Mouse (Mus musculus) hindbrain, embryonic 11.5 days (tissue): Measurements from ENCODE around the gene Fam90a1b. TPM values are rescaled to one million over a fixed set of nuclear protein-coding genes. Genes with fewer than 3 reads are reported as not detected.
"Not testable (repeated sequence)": the region's sequence is repeated elsewhere in the genome, so short reads cannot be mapped to it uniquely, and the experiment has no call there.

Source experiments
- ATAC-seq: fragments of 200-750 bp; cut with Nextera tagmentation; 2 replicates; pipeline ENCODE4 v1.8.0; 2017; ENCODE audit warnings: mild to moderate bottlenecking, moderate TSS enrichment, moderate library complexity; ENCODE audit not compliant: low FRiP score
- DNase-seq: peaks from one replicate; pipeline ENCODE4 v3.0.0-alpha.2; 2015; ENCODE audit warnings: low spot score
- H3K27ac ChIP-seq: fragments of 300-500 bp; sonication (generic); 2 replicates; pipeline ENCODE4 v1.5.1; 2014; ENCODE audit warnings: mild to moderate bottlenecking, low read depth, low read length
- H3K27me3 ChIP-seq: fragments of 300-500 bp; sonication (generic); 2 replicates; pipeline ENCODE4 v1.6.1; 2014; ENCODE audit warnings: mild to moderate bottlenecking, low read length, moderate library complexity, mixed read lengths; ENCODE audit not compliant: control insufficient read depth, insufficient read depth
- H3K36me3 ChIP-seq: fragments of 300-500 bp; sonication (generic); 2 replicates; pipeline ENCODE4 v1.6.1; 2014; ENCODE audit warnings: mild to moderate bottlenecking, low read length, moderate library complexity, mixed read lengths; ENCODE audit not compliant: control insufficient read depth, insufficient read depth
- H3K4me1 ChIP-seq: fragments of 300-500 bp; sonication (generic); replicated peaks from 2 replicates; pipeline ENCODE4 v1.6.1; 2014; ENCODE audit warnings: low read length, mixed read lengths; ENCODE audit not compliant: control insufficient read depth, insufficient read depth
- H3K4me2 ChIP-seq: fragments of 300-500 bp; sonication (generic); replicated peaks from 2 replicates; pipeline ENCODE4 v1.6.1; 2014; ENCODE audit warnings: mild to moderate bottlenecking, low read depth, low read length
- H3K4me3 ChIP-seq: fragments of 300-500 bp; sonication (generic); 2 replicates; pipeline ENCODE4 v1.5.1; 2014; ENCODE audit warnings: low read depth, low read length
- H3K9ac ChIP-seq: fragments of 300-500 bp; sonication (generic); 2 replicates; pipeline ENCODE4 v1.6.1; 2014; ENCODE audit warnings: low read depth, low read length
- H3K9me3 ChIP-seq: fragments of 300-500 bp; sonication (generic); 2 replicates; pipeline ENCODE4 v1.6.1; 2016; ENCODE audit warnings: low read length; ENCODE audit not compliant: control insufficient read depth
- WGBS: fragments of 180-500 bp; shearing (Covaris S2); extraction: QIAGEN DNeasy Blood & Tissue Kit; methylation state at CpG from one replicate; pipeline ENCODE4 v1.1.7; 2014; 5-methylcytosine and 5-hydroxymethylcytosine counted together
- polyA plus RNA-seq: library from polyadenylated mRNA; unstranded; fragments of >200 nt; fragmentation: Nextera tagmentation; extraction: Ambion mirVana; gene quantifications from 2 replicates; pipeline ENCODE4 v1.2.1, GENCODE M21; 2014

Gene Fam90a1b
- 0.25 TPM in 1 of 2 replicates, not detected in the other for polyA plus RNA-seq

DNA sequence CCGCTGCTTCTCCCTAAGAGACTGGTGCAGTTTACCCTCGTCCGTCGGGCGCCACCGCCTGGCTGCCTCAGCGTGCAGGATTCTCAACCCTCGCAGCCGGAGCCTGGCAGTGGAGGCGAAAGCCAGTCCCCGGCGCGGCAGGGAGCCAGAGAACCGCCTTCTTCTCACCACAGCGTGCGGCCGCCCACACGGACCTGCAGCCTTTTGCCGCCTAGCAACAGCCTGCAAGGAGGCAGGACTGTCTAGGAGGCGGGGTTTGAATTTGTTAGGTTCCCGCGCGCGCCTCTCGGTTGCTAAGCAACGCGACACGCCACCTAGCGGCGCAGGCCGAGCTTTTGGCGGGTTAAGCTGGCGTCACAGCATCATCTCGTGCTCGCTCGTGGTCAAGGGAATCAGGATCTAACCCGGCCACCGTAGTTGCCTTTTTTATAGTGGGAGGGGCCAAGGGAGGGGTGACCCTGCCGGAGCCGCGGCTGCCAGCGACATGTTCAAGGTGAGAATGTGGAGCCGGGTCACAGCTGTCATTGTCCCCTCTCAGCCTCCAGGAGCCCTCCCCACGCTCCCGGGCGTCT, at the start of gene Fam90a1b, which contains the start of gene Apoo:
Gene Fam90a1b, minus strand, starts transcription at position 108 of the 572 bp plus-strand sequence.
Gene Apoo, plus strand, starts transcription at position 448 of the 572 bp plus-strand sequence.
- peak; percentile 95 for DNase-seq
- WGBS: 17% methylated on average over 46 of the region's 46 CpGs
- peak; percentile 99 for ATAC-seq
- H3K9ac ChIP-seq: peak within 1 kb of the TSS; percentile 52; the same call in 1 of the 2 replicates
- peak within 1 kb of the TSS; percentile 46 for H3K4me3 ChIP-seq
- peak within 1 kb of the TSS; percentile 34 for H3K4me2 ChIP-seq
- H3K27ac ChIP-seq: peak within 1 kb of the TSS; percentile 27; the same call in 1 of the 2 replicates
- H3K4me1 ChIP-seq: no peaks in the 10 kb centered on the region
- H3K27me3 ChIP-seq: peaks cover 42% of the 10 kb centered on the region
- no peaks in the 10 kb centered on the region for H3K9me3 ChIP-seq
- H3K36me3 ChIP-seq: no peaks in the 10 kb centered on the region

DNA sequence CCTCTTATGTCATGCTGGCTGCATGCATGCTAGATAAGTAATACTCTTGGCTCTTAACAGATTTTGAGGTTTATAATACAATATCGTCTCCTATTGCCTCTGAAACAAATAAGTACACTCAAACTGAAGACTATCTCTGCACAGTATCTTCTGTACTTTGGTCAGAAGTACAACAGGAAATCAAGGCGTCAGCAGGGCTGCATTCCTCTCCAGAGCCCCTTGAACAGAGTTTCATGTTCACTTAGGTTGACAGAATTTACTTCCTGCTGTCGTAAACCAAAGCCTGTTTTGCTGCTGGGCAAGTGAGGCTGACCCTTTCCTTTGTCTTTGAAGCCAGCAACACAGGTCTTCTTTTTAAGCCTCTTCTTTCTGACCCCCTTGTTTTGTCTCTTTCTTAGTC, 42.4 kb upstream of the Fam90a1b start:
- no peak overlapping the region for H3K27ac ChIP-seq
- H3K9ac ChIP-seq: no peak overlapping the region
- no peak for ATAC-seq
- H3K27me3 ChIP-seq: peaks cover 9% of the 10 kb centered on the region; the same call in 1 of the 2 replicates
- no peak overlapping the region for H3K4me2 ChIP-seq
- 44% methylated on average over 3 of the region's 3 CpGs for WGBS
- no peak overlapping the region for H3K4me3 ChIP-seq
- no peak for DNase-seq
- H3K9me3 ChIP-seq: no peaks in the 10 kb centered on the region
- no peaks in the 10 kb centered on the region for H3K36me3 ChIP-seq
- no peaks in the 10 kb centered on the region for H3K4me1 ChIP-seq

DNA sequence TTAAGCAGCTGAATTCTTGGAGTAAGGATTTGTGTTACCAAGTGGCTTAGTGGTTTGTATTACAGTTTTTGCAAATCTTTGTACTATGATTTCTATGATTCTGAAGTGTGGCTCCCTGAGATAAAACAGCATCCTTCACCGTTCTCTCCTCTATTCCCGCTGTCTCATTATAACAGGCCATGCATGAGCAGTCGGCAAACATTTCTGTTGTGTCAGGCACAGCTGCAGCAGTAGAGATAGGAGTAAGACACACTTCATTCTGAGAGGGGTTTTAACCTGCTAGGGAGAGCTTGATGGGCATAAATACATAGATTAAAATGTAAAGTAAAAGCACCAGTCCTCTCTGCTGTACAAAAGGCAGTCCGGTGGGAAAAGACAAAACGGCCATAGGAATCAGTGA, 12.2 kb upstream of the Fam90a1b start:
- DNase-seq (no peak), ATAC-seq (no peak)
- H3K4me1 ChIP-seq: no peaks in the 10 kb centered on the region
- no peak overlapping the region for H3K9ac ChIP-seq
- H3K4me3 ChIP-seq: no peak overlapping the region
- H3K27ac ChIP-seq: no peak overlapping the region
- H3K9me3 ChIP-seq: no peaks in the 10 kb centered on the region
- H3K36me3 ChIP-seq: no peaks in the 10 kb centered on the region
- no peak overlapping the region for H3K4me2 ChIP-seq
- 75% methylated on average over 5 of the region's 5 CpGs for WGBS
- peaks cover 14% of the 10 kb centered on the region; the same call in 1 of the 2 replicates for H3K27me3 ChIP-seq

DNA sequence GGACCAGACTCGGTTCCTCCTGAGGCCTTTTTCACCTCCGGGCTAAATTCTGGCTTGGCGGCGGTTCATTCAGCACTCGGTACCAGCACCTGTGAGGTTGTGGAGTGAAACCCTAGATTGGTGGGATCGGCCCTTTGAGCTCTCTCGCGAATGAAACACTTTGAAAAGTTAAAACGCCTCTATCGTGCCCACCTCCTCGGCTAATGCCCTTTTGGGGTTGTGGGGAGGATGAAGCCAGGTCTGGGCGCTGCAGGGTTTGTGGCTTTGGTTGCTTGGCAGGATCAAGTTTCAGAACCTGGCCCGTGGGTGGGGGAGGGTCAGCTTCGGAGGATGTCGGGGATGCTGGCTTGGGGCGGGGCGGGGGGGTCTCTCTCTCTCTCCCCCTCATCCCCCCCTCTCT, 671 bp upstream of the Fam90a1b start:
- H3K4me1 ChIP-seq: no peaks in the 10 kb centered on the region
- 24% methylated on average over 12 of the region's 17 CpGs for WGBS
- H3K4me3 ChIP-seq: peak overlapping the region; percentile 46
- no peaks in the 10 kb centered on the region for H3K9me3 ChIP-seq
- DNase-seq (no peak), ATAC-seq (no peak)
- H3K9ac ChIP-seq: peak overlapping the region; percentile 52; the same call in 1 of the 2 replicates
- H3K27me3 ChIP-seq: peaks cover 40% of the 10 kb centered on the region
- H3K4me2 ChIP-seq: peak overlapping the region; percentile 34
- H3K27ac ChIP-seq: peak overlapping the region; percentile 27; the same call in 1 of the 2 replicates
- H3K36me3 ChIP-seq: no peaks in the 10 kb centered on the region

DNA sequence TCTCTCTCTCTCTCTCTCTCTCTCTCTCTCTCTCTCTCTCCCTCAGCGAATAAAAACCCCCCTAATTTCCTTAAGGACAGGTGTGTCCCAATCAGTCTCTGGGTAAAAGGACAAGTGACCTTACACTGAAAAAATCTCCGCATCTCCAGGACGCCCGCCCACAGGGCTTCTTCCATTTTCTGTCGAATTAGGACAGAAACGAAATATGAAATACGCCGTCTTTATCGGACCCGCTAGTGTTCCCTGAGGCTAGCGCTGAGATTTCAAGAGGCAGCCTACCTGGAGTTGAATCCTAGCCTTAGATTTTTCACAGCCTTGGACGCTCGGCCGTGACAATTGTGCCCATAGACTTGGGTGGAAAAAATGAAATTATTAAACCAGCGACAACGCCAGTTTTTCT, 548 bp downstream of the Fam90a1b start:
- Histone ChIP-seq H3K9ac (no peak overlapping the region), H3K4me2 (0 out of 2 replicates have a peak overlapping the region, but pooled peaks have one; percentile 20), H3K4me1 (no peaks in the 10 kb centered on the region), H3K4me3 (peak overlapping the region; percentile 17; the same call in 1 of the 2 replicates), H3K36me3 (no peaks in the 10 kb centered on the region), H3K27ac (no peak overlapping the region), H3K27me3 (peaks cover 40% of the 10 kb centered on the region), H3K9me3 (no peaks in the 10 kb centered on the region)
- ATAC-seq (no peak), DNase-seq (peak; percentile 46)
- WGBS: 13% methylated on average over 16 of the region's 16 CpGs

DNA sequence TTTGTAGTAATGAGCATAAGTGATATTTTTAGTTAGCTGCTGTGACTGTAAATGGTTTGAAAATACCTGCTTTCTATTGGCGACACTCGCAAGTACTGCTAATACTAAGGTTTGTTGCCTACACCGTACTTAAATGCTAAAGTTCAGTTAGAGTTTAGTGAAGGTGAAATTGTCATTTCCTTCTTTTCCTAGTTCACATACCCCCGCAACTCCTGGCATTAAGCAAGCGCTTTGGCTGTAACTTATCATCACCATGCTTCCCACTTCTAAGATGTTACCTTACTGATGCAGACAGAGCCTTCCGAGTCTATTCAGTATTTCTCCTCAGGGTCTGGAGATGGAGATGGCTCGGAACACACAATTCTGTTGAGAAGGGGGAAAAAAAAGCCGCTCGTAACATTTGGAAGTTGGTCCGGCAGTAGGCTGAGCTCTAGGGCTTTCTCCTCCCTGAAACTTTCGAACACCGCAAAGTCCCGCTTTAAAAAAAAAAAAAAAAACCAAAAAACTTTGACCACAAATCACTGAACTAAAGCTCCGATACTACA, 1.1 kb downstream of the Fam90a1b start:
- H3K27ac ChIP-seq: no peak overlapping the region
- no peak overlapping the region for H3K4me2 ChIP-seq
- H3K36me3 ChIP-seq: no peaks in the 10 kb centered on the region
- peaks cover 40% of the 10 kb centered on the region for H3K27me3 ChIP-seq
- no peaks in the 10 kb centered on the region for H3K4me1 ChIP-seq
- DNase-seq (peak; percentile 38), ATAC-seq (no peak)
- no peak overlapping the region for H3K9ac ChIP-seq
- H3K4me3 ChIP-seq: no peak overlapping the region
- WGBS: 29% methylated on average over 14 of the region's 14 CpGs
- no peaks in the 10 kb centered on the region for H3K9me3 ChIP-seq

DNA sequence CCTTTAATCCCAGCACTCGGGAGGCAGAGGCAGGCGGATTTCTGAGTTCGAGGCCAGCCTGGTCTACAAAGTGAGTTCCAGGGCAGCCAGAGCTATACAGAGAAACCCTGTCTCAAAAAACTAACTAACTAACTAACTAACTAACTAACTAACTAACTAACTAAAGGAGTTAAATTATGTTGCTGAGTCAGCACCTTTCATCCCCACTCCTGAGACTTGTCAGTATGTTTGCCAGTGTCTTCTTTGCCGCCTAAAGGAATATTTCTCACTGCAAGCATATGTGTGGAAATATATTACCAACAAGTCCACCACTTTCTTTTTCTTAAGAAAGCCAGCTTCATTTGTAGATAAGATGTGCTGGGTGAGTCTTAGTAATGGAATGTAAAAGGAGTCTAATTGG, 22.9 kb downstream of the Fam90a1b start:
- 88% methylated on average over 4 of the region's 4 CpGs for WGBS
- H3K36me3 ChIP-seq, H3K9ac ChIP-seq, H3K9me3 ChIP-seq, ATAC-seq, H3K4me1 ChIP-seq, DNase-seq, H3K27ac ChIP-seq, H3K4me3 ChIP-seq, H3K4me2 ChIP-seq, H3K27me3 ChIP-seq: not testable (repeated sequence)

DNA sequence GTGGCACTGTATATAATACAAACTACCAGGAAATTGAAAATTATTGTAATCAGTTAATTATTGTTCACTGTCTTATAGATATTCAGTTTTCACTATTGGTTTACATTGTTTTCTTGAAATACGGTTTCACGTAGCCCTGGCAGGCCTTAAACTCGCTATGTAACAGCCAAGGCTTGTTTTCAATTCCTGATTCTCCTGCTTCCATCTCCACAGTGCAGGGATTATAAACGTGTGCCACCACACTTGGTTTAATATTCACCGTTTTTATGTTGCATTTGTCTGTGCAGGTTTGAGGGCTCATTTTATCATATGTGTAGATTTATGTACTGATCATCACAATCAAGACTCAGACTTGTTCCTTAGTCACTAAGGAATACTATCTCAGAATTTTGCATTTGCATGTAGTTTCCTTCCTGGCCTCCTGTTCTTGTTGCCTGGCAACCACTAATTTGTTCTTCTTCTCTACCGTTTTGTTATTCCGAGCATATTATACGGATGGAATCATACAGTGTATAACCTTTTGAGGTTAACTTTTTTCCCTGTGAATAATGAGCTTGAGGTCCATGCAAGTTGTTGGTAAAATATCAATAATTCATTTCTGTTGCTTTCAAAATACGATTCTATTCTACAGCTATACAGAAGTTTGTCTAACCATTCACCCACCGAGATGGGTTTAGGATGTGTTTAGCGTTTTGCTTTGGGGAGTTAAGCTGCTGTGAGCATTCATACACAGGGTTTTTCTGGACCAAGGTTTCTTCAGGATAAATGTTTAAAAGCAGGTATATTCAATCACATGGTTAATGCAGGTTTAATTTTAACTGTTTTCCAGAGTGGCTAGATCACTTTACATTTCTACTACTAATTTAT, 45.3 kb downstream of the Fam90a1b start:
- Histone ChIP-seq H3K9me3 (no peaks in the 10 kb centered on the region), H3K27me3 (peaks cover 7% of the 10 kb centered on the region; the same call in 1 of the 2 replicates), H3K4me2 (no peak overlapping the region), H3K9ac (no peak overlapping the region), H3K4me1 (no peaks in the 10 kb centered on the region), H3K27ac (no peak overlapping the region), H3K36me3 (no peaks in the 10 kb centered on the region), H3K4me3 (no peak overlapping the region)
- WGBS: 76% methylated on average over 11 of the region's 11 CpGs
- no peak for ATAC-seq
- peak; percentile 1 for DNase-seq
